Comparison of ENCODE assay signal across 27 mouse cellular contexts in genomic region chr2:26247531-26247930, GRCm38 (mm10). TPM values are rescaled to one million over a fixed set of nuclear protein-coding genes. Genes with fewer than 3 reads are reported as not detected.
A peak's percentile ranks its signal among the peaks of the same experiment; 100 is the strongest.
DNase-seq lines count a peak whose midpoint lies in the region; ATAC-seq lines count a peak whose summit lies in the region.
"Had no signal": no experiment of that assay in that cellular context is flagged by ENCODE, and none has a peak within 500 bp of the region (broad histone marks: within the 10 kb centered on the region; RNA-seq: fewer than 3 reads in every experiment).

No protein-coding gene starts in this region.

- no peak for ATAC-seq in kidney, embryonic 16.5 days (ENCODE audit: low FRiP score, low TSS enrichment)
- ATAC-seq: forebrain, embryonic 14.5 days had no signal

- H3K9me3 ChIP-seq in kidney, embryonic 16.5 days (ENCODE audit: low read length) = no peaks in the 10 kb centered on the region
- H3K9me3 ChIP-seq: hindbrain, embryonic 12.5 days; limb, embryonic 13.5 days; liver, embryonic 13.5 days; lung, embryonic 15.5 days had no signal

- intact Hi-C loops in gastrocnemius, postnatal 36 days (cut with DNase I) = no loop called here

- H3K9ac ChIP-seq in kidney, embryonic 16.5 days (replicated peaks; ENCODE audit: low read length) = no peak overlapping the region
- H3K9ac ChIP-seq: hindbrain, embryonic 12.5 days; limb, embryonic 13.5 days; liver, embryonic 13.5 days; lung, embryonic 15.5 days had no signal

- no peaks in the 10 kb centered on the region for H3K27me3 ChIP-seq in kidney, embryonic 16.5 days (ENCODE audit: insufficient read depth, low read length)
- H3K27me3 ChIP-seq: lung, embryonic 15.5 days had no signal

- no peaks in the 10 kb centered on the region for H3K36me3 ChIP-seq in kidney, embryonic 16.5 days (ENCODE audit: insufficient read depth, low read length)
- H3K36me3 ChIP-seq: hindbrain, embryonic 12.5 days; limb, embryonic 13.5 days; liver, embryonic 13.5 days; lung, embryonic 15.5 days had no signal

- peak; percentile 13 for DNase-seq in gastrocnemius, adult 18-20 months (ENCODE audit: low spot score)
- no peak for DNase-seq in gastrocnemius, postnatal 36 days
- DNase-seq in kidney, postnatal 10 days = peak; percentile 18
- DNase-seq in testis, postnatal 14 days (ENCODE audit: low spot score) = peak; percentile 44
- no peak for DNase-seq in testis, postnatal 10 days (ENCODE audit: low spot score)
- DNase-seq in ovary, postnatal 36 days (ENCODE audit: low spot score) = no peak
- no peak for DNase-seq in right cerebral cortex, adult 18-20 months
- DNase-seq: cerebellum, adult 9-10 months; kidney, adult 9 months; liver, embryonic 13.5 days; thymus, postnatal 36 days had no signal

- no peak overlapping the region for H3K4me2 ChIP-seq in kidney, embryonic 16.5 days (replicated peaks; ENCODE audit: low read depth, low read length)
- H3K4me2 ChIP-seq: hindbrain, embryonic 12.5 days; limb, embryonic 13.5 days; liver, embryonic 13.5 days; lung, embryonic 15.5 days had no signal

- H3K4me3 ChIP-seq in kidney, embryonic 16.5 days (ENCODE audit: low read length) = no peak overlapping the region
- H3K4me3 ChIP-seq: erythroblast, embryonic 14.5 days; heart, adult 2 months; hindbrain, embryonic 12.5 days; limb, embryonic 13.5 days; liver, embryonic 13.5 days; lung, embryonic 15.5 days had no signal

- 44% methylated on average over 3 of the region's 3 CpGs for WGBS in kidney, embryonic 16.5 days

- H3K4me1 ChIP-seq in kidney, embryonic 16.5 days (ENCODE audit: insufficient read depth, low read length) = no peaks in the 10 kb centered on the region
- H3K4me1 ChIP-seq: hindbrain, embryonic 12.5 days; limb, embryonic 13.5 days; liver, embryonic 13.5 days; lung, embryonic 15.5 days had no signal

- no peak overlapping the region for H3K27ac ChIP-seq in kidney, embryonic 16.5 days (ENCODE audit: low read length)
- H3K27ac ChIP-seq: heart, adult 2 months; hindbrain, embryonic 12.5 days; limb, embryonic 13.5 days; liver, embryonic 13.5 days; lung, embryonic 15.5 days had no signal

RNA-seq across cellular contexts. Expression of gene Qsox2, which starts 10.2 kb away (rescaled TPM):
- 1 to 10 TPM; 3.5 to 3.8 TPM for total RNA-seq in gastrocnemius, adult 18-20 months (2021)
- total RNA-seq in gastrocnemius, postnatal 36 days (2021) = 1 to 10 TPM; 3.0 to 3.9 TPM
- polyA plus RNA-seq in kidney, embryonic 16.5 days (2015; fragmentation: Nextera tagmentation; extraction: Ambion mirVana) = 18.4 and 20.7 TPM in 2 replicates

RNA-seq across cellular contexts. Expression of gene Lhx3, which starts 39.4 kb away (rescaled TPM):
- total RNA-seq in gastrocnemius, adult 18-20 months (2021) = not detected
- not detected for total RNA-seq in gastrocnemius, postnatal 36 days (2021)
- 0.09 TPM in 1 of 2 replicates, not detected in the other for polyA plus RNA-seq in kidney, embryonic 16.5 days (2015; fragmentation: Nextera tagmentation; extraction: Ambion mirVana)
- total RNA-seq: CH12.LX; heart, adult 2 months; layer of hippocampus, postnatal 14 days; left cerebral cortex, postnatal 14 days; megakaryocyte-erythroid progenitor cell, adult 5-6 weeks; MEL; neutrophil, adult 5-6 weeks had no signal
- polyA plus RNA-seq: cortical plate, adult 2 months; erythroblast, embryonic 14.5 days; forebrain, embryonic 14.5 days; heart, adult 2 months; heart, embryonic 16.5 days; limb, embryonic 13.5 days; liver, embryonic 13.5 days; lung, embryonic 15.5 days had no signal

RNA-seq across cellular contexts. Expression of gene Ccdc187, which starts 46.8 kb away (rescaled TPM):
- total RNA-seq in gastrocnemius, adult 18-20 months (2021) = not detected
- under 1 TPM in 1 of 2 experiments, not detected in 1; 0.03 TPM for total RNA-seq in gastrocnemius, postnatal 36 days (2021)
- 0.02 and 0.03 TPM in 2 replicates for polyA plus RNA-seq in kidney, embryonic 16.5 days (2015; fragmentation: Nextera tagmentation; extraction: Ambion mirVana)
- total RNA-seq: CH12.LX; megakaryocyte-erythroid progenitor cell, adult 5-6 weeks; MEL had no signal
- polyA plus RNA-seq: embryonic facial prominence, embryonic 11.5 days had no signal

Comparison
In these comparisons a context has a peak if more than half of its experiments do, and no peak if none do; other contexts are left out.
1. DNase-seq: peak in gastrocnemius, adult 18-20 months (single experiment), kidney, postnatal 10 days (single experiment) and testis, postnatal 14 days (single experiment); none in gastrocnemius, postnatal 36 days (0 of 2), testis, postnatal 10 days (single experiment), ovary, postnatal 36 days (single experiment) and right cerebral cortex, adult 18-20 months (single experiment).